Comparison of ENCODE assay signal across 8 mouse cellular contexts in genomic region chr14:122913657-122914056, GRCm38 (mm10). TPM values are rescaled to one million over a fixed set of nuclear protein-coding genes. Genes with fewer than 3 reads are reported as not detected.
DNase-seq lines count a peak whose midpoint lies in the region; ATAC-seq and TF ChIP-seq lines count a peak whose summit lies in the region.

Ggact (minus strand) TSS chr14:122913757.

- 76% methylated on average over 6 of the region's 6 CpGs for WGBS in forebrain, postnatal 0 days
- WGBS in intestine, embryonic 15.5 days = 83% methylated on average over 6 of the region's 6 CpGs
- WGBS in midbrain, embryonic 12.5 days = 77% methylated on average over 6 of the region's 6 CpGs

- H3K9me3 ChIP-seq in G1E (replicated peaks) = no peaks in the 10 kb centered on the region
- 0 out of 2 replicates have a peak, but pooled peaks cover 2% of the 10 kb centered on the region for H3K9me3 ChIP-seq in forebrain, postnatal 0 days (ENCODE audit: low read length)
- H3K9me3 ChIP-seq in intestine, embryonic 15.5 days = no peaks in the 10 kb centered on the region
- 0 out of 2 replicates have a peak, but pooled peaks cover under 1% of the 10 kb centered on the region for H3K9me3 ChIP-seq in midbrain, embryonic 12.5 days

- H3K4me3 ChIP-seq in G1E (ENCODE audit: low read depth, low read length) = peak within 1 kb of the TSS; percentile 79
- H3K4me3 ChIP-seq in forebrain, postnatal 0 days (ENCODE audit: low read depth, low read length) = peak within 1 kb of the TSS; percentile 57
- peak within 1 kb of the TSS; percentile 67 for H3K4me3 ChIP-seq in intestine, embryonic 15.5 days (replicated peaks)
- H3K4me3 ChIP-seq in midbrain, embryonic 12.5 days = peak within 1 kb of the TSS; percentile 65

- DNase-seq in heart, adult 18-20 months = no peak
- no peak for DNase-seq in heart, adult 9 months (ENCODE audit: low spot score in 2 of 2)
- DNase-seq in G1E (ENCODE audit: low spot score) (no peak), MN1 (ENCODE audit: low spot score) (no peak)
- no peak for DNase-seq in forebrain, postnatal 0 days

- no peak within 1 kb of the TSS for H3K27ac ChIP-seq in forebrain, postnatal 0 days (ENCODE audit: low read depth, low read length)
- H3K27ac ChIP-seq in intestine, embryonic 15.5 days = peak within 1 kb of the TSS; percentile 79
- no peak within 1 kb of the TSS for H3K27ac ChIP-seq in midbrain, embryonic 12.5 days (replicated peaks)

- peaks cover 26% of the 10 kb centered on the region for H3K4me1 ChIP-seq in G1E (ENCODE audit: insufficient read depth, low read depth, low read length)
- H3K4me1 ChIP-seq in forebrain, postnatal 0 days (ENCODE audit: insufficient read depth) = no peaks in the 10 kb centered on the region
- H3K4me1 ChIP-seq in intestine, embryonic 15.5 days (replicated peaks) = no peaks in the 10 kb centered on the region
- H3K4me1 ChIP-seq in midbrain, embryonic 12.5 days = peaks cover 8% of the 10 kb centered on the region

- no peak for ATAC-seq in G1E (ENCODE audit: extremely low read depth, insufficient number of reproducible peaks, low FRiP score, poor library complexity, severe bottlenecking)
- no peak for ATAC-seq in forebrain, postnatal 0 days
- ATAC-seq in intestine, embryonic 15.5 days = no peak
- ATAC-seq in midbrain, embryonic 12.5 days (ENCODE audit: low FRiP score, low read depth) = no peak
- ATAC-seq in megakaryocyte progenitor cell, adult 5-6 weeks (replicated peaks; ENCODE audit: poor library complexity) = no peak

- H3K9ac ChIP-seq in forebrain, postnatal 0 days = peak within 1 kb of the TSS; percentile 56
- H3K9ac ChIP-seq in intestine, embryonic 15.5 days = peak within 1 kb of the TSS; percentile 64
- H3K9ac ChIP-seq in midbrain, embryonic 12.5 days (replicated peaks) = peak within 1 kb of the TSS; percentile 62

- H3K4me2 ChIP-seq in forebrain, postnatal 0 days (ENCODE audit: low read depth) = peak within 1 kb of the TSS; percentile 98
- peak within 1 kb of the TSS; percentile 93 for H3K4me2 ChIP-seq in intestine, embryonic 15.5 days (replicated peaks)
- H3K4me2 ChIP-seq in midbrain, embryonic 12.5 days (replicated peaks) = peak within 1 kb of the TSS; percentile 98

- no peak for TF ChIP-seq CTCF in G1E (IDR thresholded peaks at IDR 0.05; ENCODE audit: low read depth, low read length)
- TF ChIP-seq CTCF in forebrain, postnatal 0 days (IDR thresholded peaks at IDR 0.05; ENCODE audit: low read depth) = no peak

- no peaks in the 10 kb centered on the region for H3K27me3 ChIP-seq in G1E (ENCODE audit: insufficient read depth, low read length)
- H3K27me3 ChIP-seq in forebrain, postnatal 0 days (ENCODE audit: insufficient read depth, low read length) = 0 out of 2 replicates have a peak, but pooled peaks cover 3% of the 10 kb centered on the region
- no peaks in the 10 kb centered on the region for H3K27me3 ChIP-seq in intestine, embryonic 15.5 days (replicated peaks)
- peaks cover 28% of the 10 kb centered on the region for H3K27me3 ChIP-seq in midbrain, embryonic 12.5 days

- peaks cover 23% of the 10 kb centered on the region for H3K36me3 ChIP-seq in G1E (replicated peaks)
- no peaks in the 10 kb centered on the region for H3K36me3 ChIP-seq in forebrain, postnatal 0 days (ENCODE audit: insufficient read depth)
- H3K36me3 ChIP-seq in intestine, embryonic 15.5 days = no peaks in the 10 kb centered on the region
- 0 out of 2 replicates have a peak, but pooled peaks cover 6% of the 10 kb centered on the region for H3K36me3 ChIP-seq in midbrain, embryonic 12.5 days

RNA-seq across cellular contexts. Expression of gene Ggact, which starts in this region (rescaled TPM):
- 10 to 100 TPM; 24.9 to 25.7 TPM for total RNA-seq in heart, adult 18-20 months (2021)
- total RNA-seq in G1E (2014; fragmentation: Nextera tagmentation) (73.2 and 74.6 TPM in 2 replicates), G1E (2017) (70.2 and 80.0 TPM in 2 replicates)
- polyA plus RNA-seq in G1E (2012) = 20.2 and 26.5 TPM in 2 replicates
- 16.4 and 18.8 TPM in 2 replicates for total RNA-seq in forebrain, postnatal 0 days (2014; rRNA removed)
- polyA plus RNA-seq in forebrain, postnatal 0 days (2015; fragmentation: Nextera tagmentation; extraction: Ambion mirVana) = 16.1 and 19.2 TPM in 2 replicates
- polyA plus RNA-seq in intestine, embryonic 15.5 days (2015; fragmentation: Nextera tagmentation; extraction: Ambion mirVana) = 45.1 and 50.3 TPM in 2 replicates
- 5.1 and 8.4 TPM in 2 replicates for polyA plus RNA-seq in midbrain, embryonic 12.5 days (2016; fragmentation: Nextera tagmentation; extraction: Ambion mirVana)
- 6.2 and 9.9 TPM in 2 replicates for total RNA-seq in megakaryocyte progenitor cell, adult 5-6 weeks (2015)
- total RNA-seq in megakaryocyte progenitor cell, adult 5-6 weeks (2017) = 3.7 and 7.9 TPM in 2 replicates
